Mouse (Mus musculus) stomach, embryonic 14.5 days (tissue): ENCODE data around the gene Rubcn. TPM values are rescaled to one million over a fixed set of nuclear protein-coding genes. Genes with fewer than 3 reads are reported as not detected.
A peak's percentile ranks its signal among the peaks of the same experiment; 100 is the strongest.
"Not testable (repeated sequence)": the region's sequence is repeated elsewhere in the genome, so short reads cannot be mapped to it uniquely, and the experiment has no call there.

Source experiments
- ATAC-seq: fragments of 200-750 bp; cut with Nextera tagmentation; 2 replicates; pipeline ENCODE4 v1.8.0; 2017; ENCODE audit warnings: low read depth, moderate TSS enrichment; ENCODE audit not compliant: insufficient number of reproducible peaks, insufficient read depth, low FRiP score
- H3K27ac ChIP-seq: fragments of 300-500 bp; sonication (generic); 2 replicates; pipeline ENCODE4 v1.5.1; 2014; ENCODE audit warnings: mild to moderate bottlenecking, low read length, moderate library complexity, mixed read lengths
- H3K27me3 ChIP-seq: fragments of 300-500 bp; sonication (generic); 2 replicates; pipeline ENCODE4 v1.6.1; 2014; ENCODE audit warnings: low read length, control low read depth, mixed read lengths; ENCODE audit not compliant: control insufficient read depth, insufficient read depth
- H3K36me3 ChIP-seq: fragments of 300-500 bp; sonication (generic); 2 replicates; pipeline ENCODE4 v1.6.1; 2014; ENCODE audit warnings: mild to moderate bottlenecking, control low read depth, low read length, moderate library complexity, mixed read lengths; ENCODE audit not compliant: control insufficient read depth, insufficient read depth
- H3K4me1 ChIP-seq: fragments of 300-500 bp; sonication (generic); 2 replicates; pipeline ENCODE4 v1.6.1; 2014; ENCODE audit warnings: low read length, control low read depth, mixed read lengths; ENCODE audit not compliant: control insufficient read depth, insufficient read depth
- H3K4me2 ChIP-seq: fragments of 300-500 bp; sonication (generic); replicated peaks from 2 replicates; pipeline ENCODE4 v1.6.1; 2014; ENCODE audit warnings: low read depth, low read length, control low read depth
- H3K4me3 ChIP-seq: fragments of 300-500 bp; sonication (generic); 2 replicates; pipeline ENCODE4 v1.5.1; 2014; ENCODE audit warnings: low read depth, low read length, control low read depth
- H3K9ac ChIP-seq: fragments of 300-500 bp; sonication (generic); replicated peaks from 2 replicates; pipeline ENCODE4 v1.6.1; 2014; ENCODE audit warnings: low read depth, mild to moderate bottlenecking, control low read depth, low read length, moderate library complexity, mixed read lengths
- H3K9me3 ChIP-seq: fragments of 300-500 bp; sonication (generic); 2 replicates; pipeline ENCODE4 v1.6.1; 2016; ENCODE audit warnings: low read depth, low read length, control low read depth; ENCODE audit not compliant: control insufficient read depth
- WGBS: fragments of 180-500 bp; shearing (Covaris S2); extraction: QIAGEN DNeasy Blood & Tissue Kit; methylation state at CpG from one replicate; pipeline ENCODE4 v1.1.7; 2014; 5-methylcytosine and 5-hydroxymethylcytosine counted together
- polyA plus RNA-seq: library from polyadenylated mRNA; unstranded; fragments of >200 nt; fragmentation: Nextera tagmentation; extraction: Ambion mirVana; gene quantifications from 2 replicates; pipeline ENCODE4 v1.2.1, GENCODE M21; 2014

Rubcn gene
- polyA plus RNA-seq, 1 experiment from 2014 or later = 17.8 TPM

DNA sequence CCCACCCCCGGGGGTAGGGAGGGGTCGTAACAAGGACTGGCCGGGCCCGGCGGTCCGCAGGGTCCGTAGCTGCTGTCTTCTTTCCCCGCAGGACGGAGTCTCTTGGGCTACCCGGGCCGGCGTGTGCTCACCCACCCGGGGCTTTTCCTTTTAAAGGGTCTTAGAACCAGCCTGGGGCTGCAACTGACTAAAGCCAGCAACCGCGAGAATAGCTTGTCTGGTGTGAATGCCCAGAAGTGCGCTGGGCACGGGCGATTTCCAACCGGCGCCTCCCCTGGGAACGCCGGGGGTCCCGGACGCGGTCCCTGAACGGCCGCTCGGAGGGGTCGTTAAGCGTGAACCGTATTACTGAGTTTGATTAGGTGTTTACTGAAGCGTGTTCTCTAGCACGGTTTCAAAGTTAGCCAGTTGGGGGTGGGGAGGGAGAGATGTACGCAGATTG lies 612 bp upstream of the Rubcn start:
- peak overlapping the region; percentile 65 for H3K4me2 ChIP-seq
- H3K9ac ChIP-seq = peak overlapping the region; percentile 91
- H3K36me3 ChIP-seq = peaks cover 3% of the 10 kb centered on the region; the same call in 1 of the 2 replicates
- H3K27me3 ChIP-seq = no peaks in the 10 kb centered on the region
- H3K9me3 ChIP-seq = no peaks in the 10 kb centered on the region
- ATAC-seq = peak; percentile 40; the same call in 1 of the 2 replicates
- peak overlapping the region; percentile 90 for H3K4me3 ChIP-seq
- H3K4me1 ChIP-seq = peaks cover 11% of the 10 kb centered on the region
- under 1% methylated on average over 34 of the region's 34 CpGs for WGBS
- peak overlapping the region; percentile 76 for H3K27ac ChIP-seq

DNA sequence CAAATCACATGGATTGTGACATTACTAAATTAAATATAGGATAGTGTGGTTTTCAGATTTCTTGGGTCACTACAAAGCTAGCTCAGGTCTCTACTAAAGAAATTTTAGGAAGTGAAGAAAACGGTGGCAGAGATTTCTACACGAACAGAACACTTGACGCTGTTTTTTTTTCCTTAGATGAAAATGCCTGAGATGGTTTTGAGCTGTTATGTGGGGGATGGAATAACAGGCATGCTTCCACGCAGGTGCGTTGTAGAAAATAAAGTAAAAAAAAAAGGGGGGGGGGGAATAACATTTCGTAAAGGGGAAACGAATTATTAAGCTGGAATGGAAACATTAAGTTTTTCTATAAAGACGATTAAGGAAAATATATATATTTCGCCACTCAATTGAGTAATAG lies 735 bp downstream of the Rubcn start:
- H3K9ac ChIP-seq = peak overlapping the region; percentile 50; the same call in 1 of the 2 replicates
- H3K4me2 ChIP-seq = peak overlapping the region; percentile 49
- peaks cover 11% of the 10 kb centered on the region for H3K4me1 ChIP-seq
- H3K36me3 ChIP-seq = peaks cover 3% of the 10 kb centered on the region; the same call in 1 of the 2 replicates
- no peaks in the 10 kb centered on the region for H3K27me3 ChIP-seq
- 18% methylated on average over 9 of the region's 9 CpGs for WGBS
- peak overlapping the region; percentile 90 for H3K4me3 ChIP-seq
- no peaks in the 10 kb centered on the region for H3K9me3 ChIP-seq
- no peak for ATAC-seq
- no peak overlapping the region for H3K27ac ChIP-seq

DNA sequence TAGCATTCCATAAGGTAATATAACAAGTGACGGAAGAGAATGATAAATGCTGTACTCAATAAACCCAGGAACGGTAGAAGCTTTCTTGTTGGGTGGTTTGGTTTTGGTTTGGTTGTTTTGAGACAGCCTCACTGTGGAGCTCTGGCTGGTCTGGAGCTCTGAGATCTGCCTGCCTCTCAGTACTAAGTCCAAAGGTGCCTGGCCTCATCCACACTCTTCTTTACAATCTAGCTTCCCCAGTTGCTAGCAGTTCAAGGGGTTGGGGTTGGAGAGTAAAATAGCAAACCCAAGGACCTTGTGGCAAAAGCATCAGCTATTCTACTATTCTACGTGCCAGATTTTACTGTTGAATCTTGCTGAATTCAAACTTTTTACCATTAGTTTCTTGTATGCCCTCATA lies 1.7 kb downstream of the Rubcn start:
- Histone ChIP-seq H3K27ac (no peak overlapping the region), H3K9me3 (no peaks in the 10 kb centered on the region), H3K9ac (no peak overlapping the region), H3K27me3 (no peaks in the 10 kb centered on the region), H3K4me2 (no peak overlapping the region), H3K4me3 (no peak overlapping the region), H3K36me3 (peaks cover 3% of the 10 kb centered on the region; the same call in 1 of the 2 replicates), H3K4me1 (peaks cover 11% of the 10 kb centered on the region)
- WGBS = 86% methylated on average over 3 of the region's 3 CpGs
- ATAC-seq = no peak

DNA sequence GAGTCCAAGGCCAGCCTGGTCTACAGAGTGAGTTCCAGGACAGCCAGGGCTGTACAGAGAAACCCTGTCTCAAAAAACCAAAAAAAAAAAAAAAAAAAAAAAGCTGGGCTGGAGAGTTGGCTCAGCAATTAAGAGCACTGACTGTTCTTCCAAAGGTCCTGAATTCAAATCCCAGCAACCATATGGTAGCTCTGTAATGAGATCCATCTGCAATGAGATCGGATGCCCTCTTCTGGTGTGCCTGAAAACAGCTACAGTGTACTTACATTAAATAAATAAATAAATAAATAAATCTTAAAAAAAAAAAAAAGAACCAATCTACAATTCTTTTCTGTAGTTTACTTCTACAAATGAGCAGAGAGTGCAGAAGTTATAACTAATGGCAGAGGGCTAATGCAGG lies 2.3 kb downstream of the Rubcn start:
- H3K4me1 ChIP-seq = peaks cover 11% of the 10 kb centered on the region
- H3K9me3 ChIP-seq, ATAC-seq, H3K36me3 ChIP-seq, H3K27ac ChIP-seq, H3K27me3 ChIP-seq, H3K4me2 ChIP-seq, H3K4me3 ChIP-seq, H3K9ac ChIP-seq: not testable (repeated sequence)
- WGBS = 48% methylated on average over 1 of the region's 1 CpGs

DNA sequence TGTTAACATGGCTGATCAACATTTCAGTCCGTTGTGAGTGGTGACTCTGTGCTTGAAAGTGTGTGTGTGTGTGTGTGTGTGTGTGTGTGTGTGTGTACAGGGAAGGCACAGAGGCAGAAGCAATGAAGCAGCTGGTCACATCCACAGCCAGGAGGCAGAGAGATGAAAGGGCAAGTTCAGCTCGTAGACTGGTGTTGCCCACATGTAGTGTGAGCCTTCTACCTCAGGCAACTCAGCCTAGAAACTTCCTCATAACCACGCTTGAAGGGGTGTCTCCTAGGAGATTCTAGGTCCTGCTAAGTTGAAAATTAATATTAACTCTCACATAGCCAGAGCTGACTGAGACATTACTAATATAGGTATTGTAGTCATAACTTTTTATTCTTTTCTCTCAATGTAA lies 4.2 kb downstream of the Rubcn start:
- ATAC-seq = no peak
- Histone ChIP-seq H3K4me1 (no peaks in the 10 kb centered on the region), H3K27ac (no peak overlapping the region), H3K36me3 (no peaks in the 10 kb centered on the region), H3K9ac (no peak overlapping the region), H3K4me3 (no peak overlapping the region), H3K27me3 (no peaks in the 10 kb centered on the region), H3K4me2 (no peak overlapping the region), H3K9me3 (no peaks in the 10 kb centered on the region)
- WGBS = 64% methylated on average over 3 of the region's 3 CpGs

DNA sequence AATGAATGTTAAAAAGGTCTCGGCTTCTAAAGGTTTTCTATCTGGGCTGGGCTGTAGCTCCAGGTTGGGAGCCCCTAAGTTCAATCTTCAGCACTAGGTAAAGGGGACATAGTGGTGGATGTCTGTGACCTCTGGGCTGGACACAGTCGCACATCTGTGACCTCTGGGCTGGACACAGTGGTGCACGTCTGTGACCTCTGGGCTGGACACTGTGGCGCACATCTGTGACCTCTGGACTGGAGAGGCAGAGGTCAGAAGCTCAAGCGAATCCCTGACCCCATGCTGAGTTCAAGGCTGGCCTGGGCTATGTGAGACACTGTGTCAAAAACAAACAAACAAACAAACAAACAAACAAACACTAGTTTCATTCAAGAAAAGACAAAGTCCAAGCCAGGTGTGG lies 7.3 kb downstream of the Rubcn start:
- Histone ChIP-seq H3K27me3 (no peaks in the 10 kb centered on the region), H3K4me2 (no peak overlapping the region), H3K9me3 (no peaks in the 10 kb centered on the region), H3K4me3 (no peak overlapping the region), H3K36me3 (no peaks in the 10 kb centered on the region), H3K4me1 (peaks cover 8% of the 10 kb centered on the region; the same call in 1 of the 2 replicates), H3K9ac (no peak overlapping the region), H3K27ac (no peak overlapping the region)
- 61% methylated on average over 5 of the region's 5 CpGs for WGBS
- ATAC-seq = no peak

DNA sequence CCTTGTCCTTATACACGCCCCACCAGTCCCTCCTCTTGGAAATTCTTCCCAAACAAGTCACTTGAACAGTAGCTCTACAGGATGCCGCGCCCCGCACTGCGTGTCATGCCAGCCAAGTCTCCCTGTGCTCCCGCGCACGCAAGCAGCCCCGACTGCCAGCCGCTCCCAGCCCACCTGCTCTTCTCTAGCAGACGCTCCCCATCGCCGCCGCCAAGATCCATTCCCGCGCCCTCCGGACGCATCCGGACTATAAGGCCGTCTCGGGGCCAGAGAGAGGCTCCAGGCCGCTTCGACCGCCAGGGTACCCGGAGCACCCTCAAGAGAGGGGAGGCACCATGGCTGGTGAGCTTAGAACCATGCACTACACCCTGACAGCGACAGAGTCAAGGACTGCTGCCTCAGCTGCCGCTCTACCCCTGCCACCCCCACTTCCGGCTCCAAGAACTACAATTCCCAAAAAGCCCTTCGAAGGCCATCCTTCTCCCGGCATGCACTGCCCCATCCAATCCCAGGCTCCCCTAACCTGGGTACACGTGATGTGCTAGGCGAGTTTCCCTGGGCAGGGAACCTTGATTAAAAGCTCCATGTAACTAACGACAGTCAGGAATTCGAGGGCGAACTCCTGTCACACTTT lies 9.5 kb downstream of the Rubcn start:
- Histone ChIP-seq H3K4me3 (peak overlapping the region; percentile 58), H3K4me2 (peak overlapping the region; percentile 74), H3K36me3 (no peaks in the 10 kb centered on the region; the same call in 1 of the 2 replicates), H3K9me3 (no peaks in the 10 kb centered on the region), H3K9ac (peak overlapping the region; percentile 37), H3K27ac (no peak overlapping the region; the same call in 1 of the 2 replicates), H3K27me3 (no peaks in the 10 kb centered on the region), H3K4me1 (peaks cover 8% of the 10 kb centered on the region; the same call in 1 of the 2 replicates)
- ATAC-seq = peak; percentile 99
- under 1% methylated on average over 35 of the region's 35 CpGs for WGBS

DNA sequence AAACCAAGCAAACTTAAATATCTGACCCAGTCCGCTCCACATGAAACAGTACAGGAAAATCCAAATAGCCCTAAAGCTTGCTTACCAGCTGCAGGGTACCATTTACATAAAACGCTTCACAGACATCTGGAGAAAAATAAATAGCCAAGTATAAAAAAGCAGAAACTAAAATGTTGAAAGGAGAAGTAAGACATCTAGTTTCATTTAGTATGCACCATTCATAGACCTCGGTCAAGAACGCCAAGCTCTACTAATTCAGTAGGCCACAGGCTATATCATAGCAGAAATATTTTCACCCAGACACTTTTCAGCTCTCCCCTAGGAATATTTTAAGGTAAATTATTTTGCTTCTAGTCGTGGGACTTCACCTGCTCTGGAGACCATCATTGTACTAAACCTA lies 10.9 kb downstream of the Rubcn start:
- ATAC-seq = no peak
- H3K4me2 ChIP-seq = peak overlapping the region; percentile 74
- H3K36me3 ChIP-seq = no peaks in the 10 kb centered on the region; the same call in 1 of the 2 replicates
- peaks cover 8% of the 10 kb centered on the region; the same call in 1 of the 2 replicates for H3K4me1 ChIP-seq
- H3K4me3 ChIP-seq = no peak overlapping the region
- H3K27ac ChIP-seq = no peak overlapping the region
- no peaks in the 10 kb centered on the region for H3K27me3 ChIP-seq
- H3K9ac ChIP-seq = no peak overlapping the region
- no peaks in the 10 kb centered on the region for H3K9me3 ChIP-seq
- WGBS = 84% methylated on average over 5 of the region's 5 CpGs
